Mouse (Mus musculus): ENCODE results near the gene March1.

The March1 gene

GRCm38 (mm10) chr8:65617871-65618751, at the start of gene March1:
Gene March1 (plus strand): TSS chr8:65617900.
- DNase-seq (ENCODE audit: low read depth in 1 of 2, low spot score in 2 of 2): no peak

GRCm38 (mm10) chr8:65586909-65587308, 30.8 kb upstream of the March1 start:
- DNase-seq (ENCODE audit: low read depth in 1 of 2, low spot score in 2 of 2): no peak

- no peak for DNase-seq (ENCODE audit: low read depth in 1 of 2, low spot score in 2 of 2)
These were observed 14.5 kb upstream of the March1 start for GRCm38 (mm10) chr8:65603241-65603640.

GRCm38 (mm10) chr8:65609509-65609908, 8.2 kb upstream of the March1 start:
- no peak for DNase-seq (ENCODE audit: low read depth in 1 of 2, low spot score in 2 of 2)

DNA sequence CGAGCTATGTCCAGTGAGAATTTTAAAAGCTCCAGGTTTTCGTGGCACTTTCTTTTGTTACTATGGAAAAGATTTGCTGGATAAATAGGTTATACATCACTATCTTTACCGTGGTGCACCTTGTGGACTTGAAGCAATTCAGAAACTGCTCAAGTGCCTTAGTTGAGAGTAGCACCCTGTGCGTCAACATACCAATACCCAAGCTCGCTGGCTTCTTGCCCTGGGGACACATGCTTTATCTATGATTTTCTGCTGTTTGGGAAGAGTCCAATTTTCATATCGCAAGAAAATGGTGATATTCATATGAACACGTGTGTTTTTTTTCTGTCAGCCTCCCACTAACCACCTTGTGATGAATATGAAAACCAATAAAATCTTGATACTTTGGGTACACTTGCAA, 1.3 kb downstream of the March1 start:
- DNase-seq (ENCODE audit: low read depth in 1 of 2, low spot score in 2 of 2): no peak

DNA sequence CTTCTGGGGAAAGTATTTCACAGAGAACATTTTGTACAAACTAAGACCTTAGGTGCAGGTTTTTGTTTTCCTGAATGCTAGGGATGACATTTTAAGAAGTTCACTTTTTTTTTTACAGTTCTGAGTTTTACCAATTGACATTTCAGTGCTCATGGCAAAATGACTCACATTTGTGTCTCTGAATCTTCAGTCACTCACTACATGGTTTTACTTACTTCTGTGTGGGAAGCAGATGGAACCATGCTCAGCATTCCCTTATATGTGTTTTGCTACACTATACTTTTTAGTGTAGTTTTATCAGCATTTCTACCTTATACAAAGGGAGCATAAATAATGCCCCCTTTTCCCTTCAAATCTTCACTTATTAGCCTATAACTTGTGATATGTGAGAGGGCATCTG, 27.2 kb downstream of the March1 start:
- no peak for DNase-seq (ENCODE audit: low read depth in 1 of 2, low spot score in 2 of 2)

DNA sequence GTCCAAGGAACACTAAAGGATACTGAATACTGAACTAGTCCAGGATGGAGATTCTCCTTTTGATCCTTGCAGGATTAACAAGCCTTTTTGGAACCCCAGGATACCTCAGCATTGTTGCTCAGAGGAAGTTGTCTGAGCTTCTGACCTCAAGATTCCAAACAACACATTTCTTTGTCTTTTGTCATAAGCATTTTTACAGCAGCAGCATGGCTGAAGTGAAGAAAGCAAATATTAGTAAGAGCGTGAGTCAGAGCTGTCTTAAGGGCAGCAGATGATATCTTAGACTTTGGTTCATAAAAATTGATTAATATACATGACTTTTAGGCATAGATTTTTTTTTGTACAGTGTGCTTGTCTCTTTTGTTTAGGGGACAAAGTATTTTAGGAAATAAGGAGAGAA, 27.8 kb downstream of the March1 start:
- no peak for DNase-seq (ENCODE audit: low read depth in 1 of 2, low spot score in 2 of 2)

GRCm38 (mm10) chr8:65645945-65646344, 28.2 kb downstream of the March1 start:
- DNase-seq (ENCODE audit: low read depth in 1 of 2, low spot score in 2 of 2): no peak

GRCm38 (mm10) chr8:65655924-65656323, 38.2 kb downstream of the March1 start:
- DNase-seq (ENCODE audit: low read depth in 1 of 2, low spot score in 2 of 2): no peak

DNA sequence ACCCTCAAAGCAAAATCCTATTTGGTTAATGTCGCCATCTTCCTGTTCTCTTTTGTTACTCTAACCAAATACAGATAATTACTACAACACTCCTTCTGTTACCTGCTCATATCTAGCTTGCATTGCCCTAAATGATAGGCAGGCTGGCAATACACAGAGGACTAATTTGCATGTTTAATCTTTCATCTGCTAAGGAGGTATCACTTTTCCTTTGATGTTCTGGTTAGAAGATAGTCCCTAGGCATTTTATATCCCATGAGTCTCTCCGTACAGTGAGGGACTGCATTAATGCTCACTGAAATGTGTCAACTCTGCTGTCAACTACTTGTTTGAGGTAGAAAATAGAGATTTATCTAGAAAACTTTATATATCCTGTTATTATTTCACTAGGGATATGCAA, 44.2 kb downstream of the March1 start:
- DNase-seq (ENCODE audit: low read depth in 1 of 2, low spot score in 2 of 2): no peak

GRCm38 (mm10) chr8:65665786-65666185, 48.1 kb downstream of the March1 start:
- DNase-seq (ENCODE audit: low read depth in 1 of 2, low spot score in 2 of 2): no peak

GRCm38 (mm10) chr8:65743066-65743465, 125.4 kb downstream of the March1 start:
- DNase-seq (ENCODE audit: low read depth in 1 of 2, low spot score in 2 of 2): no peak

DNA sequence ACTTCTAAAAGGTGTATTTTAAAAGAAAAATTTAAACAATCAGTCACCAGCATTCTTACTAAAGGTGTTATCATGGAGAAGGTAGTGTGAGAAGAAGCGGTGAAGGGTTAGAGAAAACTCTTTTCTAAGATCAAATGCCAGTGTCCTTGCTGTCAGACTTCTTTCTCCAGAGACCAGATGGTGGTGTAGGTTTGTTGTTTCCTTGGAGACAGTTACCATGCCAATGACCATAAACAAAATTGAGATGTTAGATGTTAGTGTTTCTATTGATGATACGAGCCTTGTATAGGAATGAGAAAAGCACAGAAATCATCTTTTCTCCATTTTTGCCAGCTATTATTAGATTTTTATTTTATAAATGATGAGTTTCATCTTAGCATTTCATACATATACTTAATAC, 158.1 kb downstream of the March1 start:
- DNase-seq (ENCODE audit: low read depth in 1 of 2, low spot score in 2 of 2): no peak

- DNase-seq (ENCODE audit: low read depth in 1 of 2, low spot score in 2 of 2): no peak
These were observed 163.5 kb downstream of the March1 start for GRCm38 (mm10) chr8:65781156-65781555.

DNA sequence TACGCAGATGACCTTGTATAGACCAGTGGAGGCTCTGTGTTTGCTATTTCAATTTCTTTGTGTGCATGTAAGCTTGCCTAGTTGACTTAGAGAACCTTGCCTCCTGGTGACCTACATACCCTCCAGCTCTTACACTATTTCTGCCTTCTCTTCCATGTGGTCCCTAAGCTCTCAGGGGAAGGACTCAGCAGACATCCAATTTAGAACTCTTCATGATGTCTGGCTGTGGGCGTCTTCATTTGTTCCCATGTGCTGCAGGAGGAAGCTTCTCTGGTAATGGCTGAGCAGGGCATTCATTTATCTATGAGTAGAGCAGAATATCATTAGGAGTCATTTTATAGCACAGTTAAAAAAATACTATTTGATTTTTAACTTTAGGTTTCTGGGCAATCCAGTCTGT, 195.3 kb downstream of the March1 start:
- DNase-seq (ENCODE audit: low read depth in 1 of 2, low spot score in 2 of 2): no peak

GRCm38 (mm10) chr8:65922294-65923019, 304.8 kb downstream of the March1 start:
- no peak for DNase-seq (ENCODE audit: low read depth in 1 of 2, low spot score in 2 of 2)

- DNase-seq (ENCODE audit: low read depth in 1 of 2, low spot score in 2 of 2): no peak
These were observed 339.2 kb downstream of the March1 start for GRCm38 (mm10) chr8:65956948-65957347.

DNA sequence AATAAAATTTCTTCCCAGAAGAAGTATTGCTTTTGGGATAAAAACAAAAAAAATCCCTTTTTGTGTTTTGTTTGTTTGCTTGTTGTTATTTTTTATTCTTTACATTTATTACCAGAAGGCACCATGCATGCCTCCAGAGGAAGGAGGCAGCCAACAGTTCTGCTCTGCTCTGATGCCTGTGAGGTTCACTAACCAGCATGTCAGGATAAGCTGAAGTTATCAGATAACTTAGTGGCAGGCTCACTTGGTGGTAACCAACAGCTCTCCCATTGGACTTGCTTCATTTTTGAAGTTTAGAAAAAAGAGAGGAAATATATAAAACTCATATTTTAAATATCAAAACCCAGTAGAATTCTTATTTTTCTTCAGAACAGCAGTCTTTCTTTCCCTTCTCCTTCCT, 339.8 kb downstream of the March1 start:
- DNase-seq (ENCODE audit: low read depth in 1 of 2, low spot score in 2 of 2): no peak

- no peak for DNase-seq (ENCODE audit: low read depth in 1 of 2, low spot score in 2 of 2)
These were observed 349.0 kb downstream of the March1 start for GRCm38 (mm10) chr8:65966502-65967222.

- no peak for DNase-seq (ENCODE audit: low read depth in 1 of 2, low spot score in 2 of 2)
These were observed 349.6 kb downstream of the March1 start for GRCm38 (mm10) chr8:65967223-65967778.

DNA sequence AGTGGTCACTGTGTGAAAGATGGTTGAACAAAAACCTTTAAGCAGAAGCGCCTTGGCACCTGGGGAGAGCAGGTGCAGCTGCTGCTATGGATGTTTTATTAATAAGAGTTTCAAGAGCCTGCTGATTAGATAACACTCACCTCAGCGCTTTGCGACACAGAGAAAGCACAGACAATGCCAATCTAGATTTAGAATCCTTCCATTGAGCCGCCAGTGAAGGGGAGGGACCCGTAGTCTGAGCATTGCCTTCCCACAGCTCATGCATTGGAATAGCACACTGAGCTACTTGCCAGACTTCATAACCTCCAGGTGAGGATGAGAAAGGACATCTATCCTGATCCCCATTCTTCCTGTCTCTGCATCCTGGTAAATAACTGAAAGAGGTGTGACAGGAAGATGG, 359.2 kb downstream of the March1 start:
- no peak for DNase-seq (ENCODE audit: low read depth in 1 of 2, low spot score in 2 of 2)

Data from monocyte, adult 2 months (primary cell).